Mouse (Mus musculus) left cerebral cortex, adult 6 months (tissue): ENCODE measurements around the gene Hnrnpc. TPM values are rescaled to one million over a fixed set of nuclear protein-coding genes. Genes with fewer than 3 reads are reported as not detected.

Experiments
- long read RNA-seq, 2 experiments: library from polyadenylated mRNA; unstranded; transcript quantifications; one replicate each; pipeline ENCODE4 v2.0.0; 2019 to 2020
- polyA plus RNA-seq: library from polyadenylated mRNA; unstranded; fragments of <200 nt; fragmentation: Nextera tagmentation; gene quantifications from 2 replicates; pipeline ENCODE4 v1.2.3, GENCODE M21; 2021

Hnrnpc gene
- polyA plus RNA-seq = 110 and 146 TPM in 2 replicates
- long read RNA-seq, experiment 1, transcript Hnrnpc-209 (9 exons, 2,498 nt) = minor isoform, 46 of 543 reads
- long read RNA-seq, experiment 1, transcript Hnrnpc-205 (9 exons, 2,617 nt) = major isoform, 107 of 543 reads
- long read RNA-seq, experiment 1, transcript Hnrnpc-211 (9 exons, 1,691 nt) = minor isoform, 90 of 543 reads
- long read RNA-seq, experiment 1, transcript Hnrnpc-201 (9 exons, 2,847 nt) = minor isoform, 50 of 543 reads
- long read RNA-seq, experiment 1, partial matches to known transcripts = 41 of 543 reads
- long read RNA-seq, experiment 1, other reads (novel, unspliced or antisense) = 146 of 543 reads
- long read RNA-seq, experiment 2, transcript Hnrnpc-211 (9 exons, 1,691 nt) = minor isoform, 14 of 227 reads
- long read RNA-seq, experiment 2, transcript Hnrnpc-205 (9 exons, 2,617 nt) = major isoform, 27 of 227 reads
- long read RNA-seq, experiment 2, transcript Hnrnpc-201 (9 exons, 2,847 nt) = minor isoform, 9 of 227 reads
- long read RNA-seq, experiment 2, transcript Hnrnpc-209 (9 exons, 2,498 nt) = minor isoform, 11 of 227 reads
- long read RNA-seq, experiment 2, partial matches to known transcripts = 118 of 227 reads
- long read RNA-seq, experiment 2, other reads (novel, unspliced or antisense) = 35 of 227 reads

GRCm38 (mm10) chr14:52103856-52104676 lies at the start of gene Hnrnpc:
Gene Hnrnpc, minus strand, starts transcription at chr14:52104028.

DNA sequence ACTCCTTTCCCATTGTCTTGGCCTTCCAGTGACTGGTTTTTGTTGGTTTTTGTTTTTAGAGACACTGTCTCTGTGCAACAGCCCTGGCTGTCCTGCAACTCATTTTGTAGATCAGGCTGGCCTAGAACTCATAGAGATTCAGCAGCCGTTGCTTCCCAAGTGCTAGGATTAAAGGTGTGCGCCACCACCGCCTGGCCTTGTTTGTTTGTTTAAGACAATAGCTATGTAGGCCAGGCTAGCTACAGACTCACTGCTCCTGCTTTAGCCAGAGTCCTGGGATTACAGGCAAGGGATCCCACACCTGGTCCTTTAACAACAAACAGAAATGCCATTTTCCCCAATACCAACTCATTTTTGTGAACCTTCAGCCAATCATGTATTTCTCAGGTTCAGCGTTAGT lies 6.5 kb upstream of the Hnrnpc start, which contains the start of gene Rpgrip1:
Gene Rpgrip1 (plus strand): TSS at position 359 of the 400 bp plus-strand sequence.

GRCm38 (mm10) chr14:52042359-52042758 lies 61.5 kb downstream of the Hnrnpc start, which contains the start of gene Olfr221:
Gene Olfr221, minus strand, starts transcription at chr14:52042459.

Other genes with a start within 250 kb of the Hnrnpc start
- gene Mettl17, start 219.2 kb downstream of the Hnrnpc start, polyA plus RNA-seq = 11.6 and 23.7 TPM in 2 replicates
- 0.20 and 0.21 TPM in 2 replicates for gene Slc39a2, start 211.1 kb downstream of the Hnrnpc start, polyA plus RNA-seq
- gene Ndrg2, start 189.9 kb downstream of the Hnrnpc start, polyA plus RNA-seq = 801 and 919 TPM in 2 replicates
- not detected in 2 replicates for gene Tppp2, start 185.6 kb downstream of the Hnrnpc start, polyA plus RNA-seq
- 0.10 TPM in 1 of 2 replicates, not detected in the other for gene Rnase13, start 181.3 kb downstream of the Hnrnpc start, polyA plus RNA-seq
- 21.2 and 21.3 TPM in 2 replicates for gene Arhgef40, start 119.3 kb downstream of the Hnrnpc start, polyA plus RNA-seq
- 0.09 TPM in 1 of 2 replicates, not detected in the other for gene Tmem253, start 88.4 kb downstream of the Hnrnpc start, polyA plus RNA-seq
- 5.8 and 8.6 TPM in 2 replicates for gene Zfp219, start 83.3 kb downstream of the Hnrnpc start, polyA plus RNA-seq
- not detected in 2 replicates for gene Olfr221, start 61.6 kb downstream of the Hnrnpc start, polyA plus RNA-seq
- 71.6 and 108 TPM in 2 replicates for gene Rpgrip1, start 6.7 kb upstream of the Hnrnpc start, polyA plus RNA-seq
- 14.4 and 21.5 TPM in 2 replicates for gene Supt16, start 93.4 kb upstream of the Hnrnpc start, polyA plus RNA-seq
- gene Chd8, start 153.8 kb upstream of the Hnrnpc start, polyA plus RNA-seq = 2.4 and 8.0 TPM in 2 replicates
- 31.1 and 41.2 TPM in 2 replicates for gene Tox4, start 175.1 kb upstream of the Hnrnpc start, polyA plus RNA-seq
- 23.7 and 28.5 TPM in 2 replicates for gene Rab2b, start 175.5 kb upstream of the Hnrnpc start, polyA plus RNA-seq
- gene Mettl3, start 201.1 kb upstream of the Hnrnpc start, polyA plus RNA-seq = 20.1 and 20.4 TPM in 2 replicates
- 4.7 and 7.5 TPM in 2 replicates for gene Sall2, start 224.7 kb upstream of the Hnrnpc start, polyA plus RNA-seq